Mouse (Mus musculus): ENCODE data around the gene Uck2.

- TF ChIP-seq TAL1 (IDR thresholded peaks at IDR 0.05; ENCODE audit: low read length) (no peak), GATA1 (IDR thresholded peaks at IDR 0.05; ENCODE audit: low read length) (no peak)
Measured at GRCm38 (mm10) chr1:167269350-167269811, 15.7 kb downstream of the Uck2 start.
